ENCODE assay signal across 21 mouse cellular contexts in the genomic region with DNA sequence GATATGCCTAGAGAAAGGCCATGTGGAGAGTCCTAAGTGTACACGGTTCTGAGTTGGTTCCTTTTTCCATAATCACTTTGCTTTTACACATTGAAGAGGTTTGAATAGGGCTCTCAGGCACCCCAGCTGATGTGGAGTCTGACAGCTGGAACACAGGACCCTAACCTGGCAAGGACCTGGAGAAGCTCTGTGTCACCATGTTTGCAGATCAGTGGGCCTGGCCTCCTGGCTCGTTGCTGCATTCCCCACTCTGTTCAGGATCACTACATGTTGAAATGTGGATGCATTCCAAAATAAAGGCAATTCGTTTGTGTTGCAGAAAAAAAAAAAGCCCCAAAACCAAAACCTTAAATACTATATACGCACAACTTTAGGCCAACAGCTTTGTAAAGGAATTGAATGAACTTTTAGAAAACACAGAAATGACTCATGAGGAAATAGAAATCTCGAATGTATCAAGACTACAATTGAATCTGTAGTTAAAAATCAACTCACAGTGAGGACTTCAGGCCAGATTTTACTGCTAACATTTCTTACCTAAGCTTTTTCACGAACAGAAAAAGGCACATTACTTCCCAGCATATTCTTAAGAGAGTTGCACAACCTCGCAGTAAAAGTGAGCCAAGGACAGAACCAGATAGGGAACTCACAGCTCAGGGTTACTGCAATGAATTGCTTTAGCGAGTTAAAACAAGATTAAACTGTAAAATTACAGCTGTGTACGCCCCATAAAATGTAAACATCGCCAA.
A peak's percentile ranks its signal among the peaks of the same experiment; 100 is the strongest.
DNase-seq lines count a peak whose midpoint lies in the region; ATAC-seq and TF ChIP-seq lines count a peak whose summit lies in the region.
"Had no signal": no experiment of that assay in that cellular context is flagged by ENCODE, and none has a peak within 500 bp of the region (broad histone marks: within the 10 kb centered on the region; RNA-seq: fewer than 3 reads in every experiment).

No protein-coding gene starts in this region.

- 56% methylated on average over 10 of the region's 10 CpGs for WGBS in lung, embryonic 14.5 days
- 38% methylated on average over 10 of the region's 10 CpGs for WGBS in intestine, postnatal 0 days
- WGBS in stomach, postnatal 0 days = 34% methylated on average over 10 of the region's 10 CpGs

- H3K4me3 ChIP-seq in lung, embryonic 14.5 days (ENCODE audit: low read depth, low read length) = no peak overlapping the region
- no peak overlapping the region for H3K4me3 ChIP-seq in intestine, postnatal 0 days (ENCODE audit: low read depth, low read length)
- no peak overlapping the region for H3K4me3 ChIP-seq in stomach, postnatal 0 days (ENCODE audit: low read depth, low read length)
- H3K4me3 ChIP-seq: embryonic facial prominence, embryonic 10.5 days; heart, adult 2 months; hindbrain, embryonic 13.5 days; megakaryocyte, embryonic 14.5 days; midbrain, embryonic 15.5 days had no signal

- ATAC-seq in lung, embryonic 14.5 days (ENCODE audit: insufficient read depth) = no peak
- ATAC-seq in intestine, postnatal 0 days = peak; percentile 67
- ATAC-seq in stomach, postnatal 0 days (ENCODE audit: low FRiP score, low TSS enrichment) = peak; percentile 42; the same call in 1 of the 2 replicates
- ATAC-seq: activated CD4-positive, CD25-positive, alpha-beta regulatory T cell, adult 4 months; forebrain, embryonic 14.5 days; midbrain, embryonic 15.5 days; Patski had no signal

- H3K9ac ChIP-seq in lung, embryonic 14.5 days = no peak overlapping the region
- H3K9ac ChIP-seq in intestine, postnatal 0 days (ENCODE audit: low read depth, low read length) = no peak overlapping the region
- no peak overlapping the region for H3K9ac ChIP-seq in stomach, postnatal 0 days (ENCODE audit: low read length)
- H3K9ac ChIP-seq: hindbrain, embryonic 13.5 days; midbrain, embryonic 15.5 days had no signal

- H3K9me3 ChIP-seq in lung, embryonic 14.5 days (ENCODE audit: low read depth, low read length) = no peaks in the 10 kb centered on the region
- H3K9me3 ChIP-seq in intestine, postnatal 0 days (ENCODE audit: control insufficient read depth) = no peaks in the 10 kb centered on the region
- no peaks in the 10 kb centered on the region for H3K9me3 ChIP-seq in stomach, postnatal 0 days (ENCODE audit: control insufficient read depth, low read length)
- H3K9me3 ChIP-seq: embryonic facial prominence, embryonic 10.5 days; hindbrain, embryonic 13.5 days; midbrain, embryonic 15.5 days had no signal

- H3K27me3 ChIP-seq in lung, embryonic 14.5 days (ENCODE audit: insufficient read depth, low read length) = no peaks in the 10 kb centered on the region
- no peaks in the 10 kb centered on the region for H3K27me3 ChIP-seq in intestine, postnatal 0 days (replicated peaks; ENCODE audit: control insufficient read depth, insufficient read depth, low read length)
- no peaks in the 10 kb centered on the region for H3K27me3 ChIP-seq in stomach, postnatal 0 days (ENCODE audit: control insufficient read depth, insufficient read depth, low read length)
- H3K27me3 ChIP-seq: hindbrain, embryonic 13.5 days; midbrain, embryonic 15.5 days; Patski had no signal

- peak; percentile 33 to 40 for DNase-seq in heart, adult 18-20 months
- DNase-seq in heart, postnatal 14 days = no peak
- peak; percentile 28 for DNase-seq in lung, embryonic 14.5 days
- no peak for DNase-seq in lung, postnatal 4 days
- no peak for DNase-seq in stomach, postnatal 0 days (ENCODE audit: low spot score)
- DNase-seq in cerebellum, postnatal 10 days = no peak
- DNase-seq: cerebellum, adult 11 months; heart, adult 2 months; heart, postnatal 10 days; retina, postnatal 1 day; right cerebral cortex, postnatal 4 days; thymus, adult 18-20 months had no signal

- TF ChIP-seq EP300 in stomach, postnatal 0 days (optimal IDR thresholded peaks at IDR 0.05) = no peak

- intact Hi-C loops in heart, postnatal 14 days (cut with DNase I) = no loop called here

- TF ChIP-seq CTCF in lung, embryonic 14.5 days (IDR thresholded peaks at IDR 0.05; ENCODE audit: low read depth) = no peak
- TF ChIP-seq CTCF in intestine, postnatal 0 days (IDR thresholded peaks at IDR 0.05; ENCODE audit: low read depth) = no peak
- TF ChIP-seq CTCF in stomach, postnatal 0 days (IDR thresholded peaks at IDR 0.05; ENCODE audit: low read depth) = no peak

- H3K4me2 ChIP-seq in lung, embryonic 14.5 days = no peak overlapping the region
- H3K4me2 ChIP-seq in intestine, postnatal 0 days (replicated peaks; ENCODE audit: low read depth) = no peak overlapping the region
- H3K4me2 ChIP-seq in stomach, postnatal 0 days (replicated peaks; ENCODE audit: low read depth) = no peak overlapping the region
- H3K4me2 ChIP-seq: hindbrain, embryonic 13.5 days; midbrain, embryonic 15.5 days had no signal

- no peak overlapping the region for H3K27ac ChIP-seq in lung, embryonic 14.5 days (ENCODE audit: low read depth)
- 0 out of 2 replicates have a peak overlapping the region, but pooled peaks have one; percentile 29 for H3K27ac ChIP-seq in intestine, postnatal 0 days (ENCODE audit: low read depth, low read length)
- H3K27ac ChIP-seq in stomach, postnatal 0 days (replicated peaks) = peak overlapping the region; percentile 71
- H3K27ac ChIP-seq: embryonic facial prominence, embryonic 10.5 days; heart, adult 2 months; hindbrain, embryonic 13.5 days; kidney, postnatal 0 days; midbrain, embryonic 15.5 days had no signal

- H3K36me3 ChIP-seq in lung, embryonic 14.5 days (ENCODE audit: insufficient read depth) = no peaks in the 10 kb centered on the region
- H3K36me3 ChIP-seq in intestine, postnatal 0 days (ENCODE audit: control insufficient read depth, insufficient read depth) = no peaks in the 10 kb centered on the region
- no peaks in the 10 kb centered on the region for H3K36me3 ChIP-seq in stomach, postnatal 0 days (ENCODE audit: control insufficient read depth, insufficient read depth, low read length)
- H3K36me3 ChIP-seq: embryonic facial prominence, embryonic 10.5 days; hindbrain, embryonic 13.5 days; midbrain, embryonic 15.5 days had no signal

- no peaks in the 10 kb centered on the region for H3K4me1 ChIP-seq in lung, embryonic 14.5 days (ENCODE audit: insufficient read depth)
- H3K4me1 ChIP-seq in intestine, postnatal 0 days (replicated peaks; ENCODE audit: control insufficient read depth, insufficient read depth, low read length) = no peaks in the 10 kb centered on the region
- no peaks in the 10 kb centered on the region for H3K4me1 ChIP-seq in stomach, postnatal 0 days (replicated peaks; ENCODE audit: control insufficient read depth, insufficient read depth)
- H3K4me1 ChIP-seq: embryonic facial prominence, embryonic 10.5 days; hindbrain, embryonic 13.5 days; midbrain, embryonic 15.5 days had no signal

Comparison
In these comparisons a context has a peak if more than half of its experiments do, and no peak if none do; other contexts are left out.
1. DNase-seq: peak in heart, adult 18-20 months (2 of 2) and lung, embryonic 14.5 days (single experiment); none in heart, postnatal 14 days (0 of 2), lung, postnatal 4 days (0 of 2), stomach, postnatal 0 days (single experiment) and cerebellum, postnatal 10 days (0 of 2).